Mouse (Mus musculus): ENCODE data around the gene Kdm5c.

GRCm38 (mm10) chrX:152197814-152198648, 34.8 kb upstream of the Kdm5c start:
- TF ChIP-seq POLR2A (IDR thresholded peaks at IDR 0.05; ENCODE audit: insufficient read depth, low read length) = no peak
- no peak for TF ChIP-seq CTCF (IDR thresholded peaks at IDR 0.05; ENCODE audit: low read depth, low read length)
